Mouse (Mus musculus): ENCODE measurements around the gene Tbx21. TPM values are rescaled to one million over a fixed set of nuclear protein-coding genes. Genes with fewer than 3 reads are reported as not detected.

Gene Tbx21
- total and polyA plus RNA-seq, 3 experiments = 0.26 to 0.53 (median 0.31) TPM

- peak; percentile 79 for DNase-seq
Measured at GRCm38 (mm10) chr11:97083401-97084140, 31.6 kb downstream of the Tbx21 start.

GRCm38 (mm10) chr11:97082977-97083376 is 32.2 kb downstream of the Tbx21 start:
- DNase-seq = peak; percentile 48

GRCm38 (mm10) chr11:97080291-97080690 is 34.8 kb downstream of the Tbx21 start:
- DNase-seq = no peak

GRCm38 (mm10) chr11:97078751-97079150 is 36.4 kb downstream of the Tbx21 start:
- DNase-seq = no peak

- DNase-seq = no peak
Measured at GRCm38 (mm10) chr11:97074235-97074634, 40.9 kb downstream of the Tbx21 start.

GRCm38 (mm10) chr11:97072533-97072932 is 42.6 kb downstream of the Tbx21 start:
- DNase-seq = no peak

GRCm38 (mm10) chr11:97071129-97071528 is 44.0 kb downstream of the Tbx21 start:
- DNase-seq = no peak

- no peak for DNase-seq
Measured at GRCm38 (mm10) chr11:97069770-97070169, 45.4 kb downstream of the Tbx21 start.

GRCm38 (mm10) chr11:97069333-97069732 is 45.8 kb downstream of the Tbx21 start:
- no peak for DNase-seq

- no peak for DNase-seq
Measured at GRCm38 (mm10) chr11:97066656-97067360, 48.3 kb downstream of the Tbx21 start.

GRCm38 (mm10) chr11:97065538-97066295 is 49.4 kb downstream of the Tbx21 start:
- no peak for DNase-seq

- DNase-seq = no peak
Measured at GRCm38 (mm10) chr11:97063921-97064295, 51.2 kb downstream of the Tbx21 start.

GRCm38 (mm10) chr11:97063274-97063920 is 51.7 kb downstream of the Tbx21 start:
- no peak for DNase-seq

- DNase-seq = peak; percentile 68
Measured at GRCm38 (mm10) chr11:97052219-97052646, 62.9 kb downstream of the Tbx21 start.

GRCm38 (mm10) chr11:97050944-97051586 is 64.1 kb downstream of the Tbx21 start:
- DNase-seq = peak; percentile 44

- DNase-seq = peak; percentile 83
Measured at GRCm38 (mm10) chr11:97050216-97050943, 64.8 kb downstream of the Tbx21 start, which contains the start of gene Osbpl7. Gene Osbpl7 (plus strand): TSS chr11:97050628.

- no peak for DNase-seq
Measured at GRCm38 (mm10) chr11:97049492-97050085, 65.5 kb downstream of the Tbx21 start.

- DNase-seq = peak; percentile 85
Measured at GRCm38 (mm10) chr11:97048090-97048650, 67.0 kb downstream of the Tbx21 start.

Data from adrenal gland, adult 2 months (tissue).